7 mouse cellular contexts compared by ENCODE assay signal in genomic region chr12:114914406-114914805, GRCm38 (mm10).
DNase-seq lines count a peak whose midpoint lies in the region; ATAC-seq and TF ChIP-seq lines count a peak whose summit lies in the region.
"Not testable (repeated sequence)": the region's sequence is repeated elsewhere in the genome, so short reads cannot be mapped to it uniquely, and the experiment has no call there.

No protein-coding gene starts in this region.

- ATAC-seq in inflammation-experienced regulatory T-cells, adult 6 months = peak; percentile 37

- H3K4me1 ChIP-seq in thymus, adult 2 months (replicated peaks; ENCODE audit: control insufficient read depth, insufficient read depth, low read length) = not testable (repeated sequence)

- H3K27ac ChIP-seq in thymus, adult 2 months (ENCODE audit: control insufficient read depth, insufficient read depth, low read length) = not testable (repeated sequence)

- H3K27me3 ChIP-seq in thymus, adult 2 months (ENCODE audit: control insufficient read depth, insufficient read depth, low read length) = not testable (repeated sequence)

- not testable (repeated sequence) for TF ChIP-seq POLR2A in thymus, adult 2 months (IDR thresholded peaks at IDR 0.05; ENCODE audit: control insufficient read depth, extremely low read depth, insufficient read depth, low read length, poor library complexity)

- H3K4me3 ChIP-seq in thymus, adult 2 months (ENCODE audit: control insufficient read depth, insufficient read depth, low read length) = not testable (repeated sequence)

- TF ChIP-seq CTCF in thymus, adult 2 months (IDR thresholded peaks at IDR 0.05; ENCODE audit: borderline replicate concordance, control insufficient read depth, extremely low read depth, insufficient read depth, low read length, poor library complexity) = not testable (repeated sequence)

- not testable (repeated sequence) for H3K36me3 ChIP-seq in thymus, adult 2 months (ENCODE audit: control insufficient read depth, insufficient read depth, low read length)

- DNase-seq in CD4-positive helper T cell, adult 2 months (ENCODE audit: low read depth, low spot score) = peak; percentile 15
- peak; percentile 3 to 24 for DNase-seq in CD8-positive naive resting alpha-beta T cell, adult 2 months (ENCODE audit: low read depth in 2 of 2, low spot score in 2 of 2)
- peak; percentile 40 for DNase-seq in naive thymus-derived CD4-positive, alpha-beta T cell, adult 2 months (ENCODE audit: low read depth)
- DNase-seq in thymus, adult 2 months = peak; percentile 51
- DNase-seq in thymus, postnatal 14 days = peak; percentile 63
- peak; percentile 35 for DNase-seq in thymus, postnatal 4 days
